Mouse (Mus musculus): ENCODE data around the gene Pole3.

- TF ChIP-seq CTCF (IDR thresholded peaks at IDR 0.05; ENCODE audit: extremely low read depth, insufficient read length, insufficient replicate concordance, low read depth, low read length): no peak
- peak; percentile 87; the same call in 1 of the 2 replicates for TF ChIP-seq POLR2A (IDR thresholded peaks at IDR 0.05; ENCODE audit: low read depth, low read length)
Observed at GRCm38 (mm10) chr4:62519849-62520233, 5.0 kb downstream of the Pole3 start, which contains the start of gene Alad.
